Comparison of ENCODE assay signal across 8 mouse cellular contexts in the genomic region with DNA sequence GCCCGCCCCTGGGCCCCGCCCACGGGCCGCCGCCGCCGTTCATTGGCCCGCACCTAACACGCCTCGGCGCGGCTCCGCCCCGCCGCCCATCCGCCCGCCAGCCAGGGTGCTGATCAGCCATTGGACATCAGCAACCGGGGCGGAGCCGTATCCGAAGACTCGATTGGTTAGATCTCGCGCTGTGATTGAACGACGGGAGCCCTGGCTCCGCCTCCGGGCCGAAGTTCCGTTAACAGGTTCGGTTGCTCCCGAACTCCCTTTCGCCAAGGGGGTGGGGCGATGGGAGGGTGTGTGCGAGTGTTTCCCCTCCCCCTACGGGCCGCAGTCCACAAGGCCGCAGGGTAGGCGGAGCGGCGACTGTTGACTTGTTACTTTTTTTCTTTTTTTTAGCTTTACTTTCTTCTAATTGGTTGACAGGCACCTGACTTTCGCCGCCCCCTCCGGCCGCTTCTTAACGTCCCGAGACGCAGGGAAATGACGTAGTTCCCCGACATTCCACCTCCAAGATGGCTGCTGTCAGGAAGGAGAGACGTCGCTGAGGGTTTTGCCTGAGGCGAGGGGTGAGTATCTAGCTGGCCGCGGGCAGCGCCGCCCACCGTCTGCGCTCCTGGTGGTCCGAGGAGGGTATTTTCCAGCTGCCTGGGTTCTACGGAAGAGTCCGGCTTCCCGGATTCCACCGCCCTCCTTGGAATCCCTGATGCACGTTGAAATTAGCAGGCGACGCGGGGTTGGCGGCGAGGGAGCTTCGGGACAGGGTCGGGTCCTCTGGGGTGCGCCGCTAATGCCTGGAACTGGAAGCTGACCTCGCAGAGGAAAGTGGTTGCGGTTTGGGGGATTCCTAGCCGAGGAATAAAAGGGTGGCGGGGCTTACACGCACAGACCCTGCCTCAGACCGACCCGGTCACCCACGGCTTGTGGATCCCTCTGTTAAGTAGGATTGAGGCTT. TPM values are rescaled to one million over a fixed set of nuclear protein-coding genes. Genes with fewer than 3 reads are reported as not detected.
DNase-seq lines count a peak whose midpoint lies in the region; ATAC-seq lines count a peak whose summit lies in the region.

Ccnk (plus strand) TSS at position 259 of the 946 bp plus-strand sequence.

- no peaks in the 10 kb centered on the region for H3K9me3 ChIP-seq in hindbrain, embryonic 14.5 days (ENCODE audit: control insufficient read depth, low read length)

- peak; percentile 98 for ATAC-seq in hindbrain, embryonic 14.5 days (ENCODE audit: low FRiP score)

- DNase-seq in R1 (ENCODE audit: low read depth, low spot score): peak; percentile 99
- peak; percentile 99 for DNase-seq in cerebellum, postnatal 25 days
- peak; percentile 96 to 98 for DNase-seq in frontal cortex, postnatal 25 days (ENCODE audit: low spot score in 2 of 2)
- DNase-seq in hindbrain, embryonic 14.5 days (ENCODE audit: low spot score): peak; percentile 98
- DNase-seq in layer of hippocampus, postnatal 36 days: peak; percentile 98 to 99
- DNase-seq in lung, postnatal 36 days: peak; percentile 100
- peak; percentile 99 for DNase-seq in retina, postnatal 1 day
- DNase-seq in urinary bladder, adult 18-20 months (ENCODE audit: low spot score in 2 of 2): peak; percentile 95 to 100

- peak within 1 kb of the TSS; percentile 81 for H3K27ac ChIP-seq in hindbrain, embryonic 14.5 days

- no peaks in the 10 kb centered on the region for H3K27me3 ChIP-seq in hindbrain, embryonic 14.5 days (ENCODE audit: control insufficient read depth, insufficient read depth, low read length)

- H3K4me1 ChIP-seq in hindbrain, embryonic 14.5 days (replicated peaks; ENCODE audit: control insufficient read depth, insufficient read depth, low read length): peaks cover 29% of the 10 kb centered on the region

- WGBS in hindbrain, embryonic 14.5 days: under 1% methylated on average over 70 of the region's 82 CpGs

- H3K36me3 ChIP-seq in hindbrain, embryonic 14.5 days (replicated peaks; ENCODE audit: control insufficient read depth, insufficient read depth): peaks cover 14% of the 10 kb centered on the region

- peak within 1 kb of the TSS; percentile 98 for H3K4me3 ChIP-seq in hindbrain, embryonic 14.5 days (replicated peaks; ENCODE audit: low read length)

- H3K4me2 ChIP-seq in hindbrain, embryonic 14.5 days (replicated peaks): peak within 1 kb of the TSS; percentile 76

- H3K9ac ChIP-seq in hindbrain, embryonic 14.5 days: peak within 1 kb of the TSS; percentile 94

RNA-seq across cellular contexts. Expression of gene Ccnk, which starts in this region (rescaled TPM):
- polyA plus RNA-seq in hindbrain, embryonic 14.5 days (2014; fragmentation: Nextera tagmentation; extraction: Ambion mirVana): 4.4 and 5.6 TPM in 2 replicates
- total RNA-seq in layer of hippocampus, postnatal 36 days (2021): 10 to 100 TPM; 26.9 to 31.2 TPM

Comparison
In these comparisons a context has a peak if more than half of its experiments do, and no peak if none do; other contexts are left out.
1. Peak in every context shown above with its lines: DNase-seq, ATAC-seq, H3K4me3 ChIP-seq and H3K27ac ChIP-seq.